Mouse (Mus musculus) heart, embryonic 10.5 days (tissue): ENCODE data around the gene Fbln1. TPM values are rescaled to one million over a fixed set of nuclear protein-coding genes. Genes with fewer than 3 reads are reported as not detected.

ENCODE experiments used
- DNase-seq: peaks from one replicate; pipeline ENCODE4 v3.0.0-alpha.2; 2017; ENCODE audit warnings: low spot score
- H3K27ac ChIP-seq: fragments of 300-500 bp; sonication (generic); 2 replicates; pipeline ENCODE4 v1.5.1; 2016; ENCODE audit warnings: mild to moderate bottlenecking
- H3K27me3 ChIP-seq: fragments of 300-500 bp; sonication (generic); 2 replicates; pipeline ENCODE4 v1.6.1; 2016; ENCODE audit warnings: mild to moderate bottlenecking; ENCODE audit not compliant: poor library complexity, insufficient read depth, severe bottlenecking
- H3K36me3 ChIP-seq: fragments of 300-500 bp; sonication (generic); 2 replicates; pipeline ENCODE4 v1.6.1; 2016; ENCODE audit warnings: mild to moderate bottlenecking, moderate library complexity
- H3K4me1 ChIP-seq: fragments of 300-500 bp; sonication (generic); 2 replicates; pipeline ENCODE4 v1.6.1; 2016; ENCODE audit warnings: mild to moderate bottlenecking
- H3K4me3 ChIP-seq: fragments of 300-500 bp; sonication (generic); 2 replicates; pipeline ENCODE4 v1.5.1; 2016; ENCODE audit warnings: mild to moderate bottlenecking, moderate library complexity
- H3K9me3 ChIP-seq: fragments of 300-500 bp; sonication (generic); 2 replicates; pipeline ENCODE4 v1.6.1; 2016; ENCODE audit warnings: mild to moderate bottlenecking, moderate library complexity
- WGBS: fragments of 180-500 bp; shearing (Covaris S2); methylation state at CpG from one replicate; pipeline ENCODE4 v1.1.7; 2016; 5-methylcytosine and 5-hydroxymethylcytosine counted together
- polyA plus RNA-seq: library from polyadenylated mRNA; unstranded; fragments of >200 nt; fragmentation: Nextera tagmentation; extraction: Ambion mirVana; gene quantifications from 2 replicates; pipeline ENCODE4 v1.2.1, GENCODE M21; 2016

The Fbln1 gene
- polyA plus RNA-seq, 1 experiment from 2014 or later = 146 TPM

- Histone ChIP-seq H3K27ac (no peak overlapping the region), H3K4me1 (peaks cover 39% of the 10 kb centered on the region), H3K4me3 (no peak overlapping the region), H3K9me3 (no peaks in the 10 kb centered on the region), H3K36me3 (peaks cover 50% of the 10 kb centered on the region), H3K27me3 (peaks cover 8% of the 10 kb centered on the region; the same call in 1 of the 2 replicates)
- WGBS = 86% methylated on average over 3 of the region's 3 CpGs
- no peak for DNase-seq
Measured at GRCm38 (mm10) chr15:85209341-85209740, 3.6 kb downstream of the Fbln1 start.

- Histone ChIP-seq H3K27ac (no peak overlapping the region), H3K9me3 (peaks cover 4% of the 10 kb centered on the region; the same call in 1 of the 2 replicates), H3K27me3 (no peaks in the 10 kb centered on the region), H3K36me3 (peaks cover 64% of the 10 kb centered on the region), H3K4me3 (no peak overlapping the region), H3K4me1 (peaks cover 39% of the 10 kb centered on the region)
- no peak for DNase-seq
- WGBS = 88% methylated on average over 12 of the region's 12 CpGs
Measured at GRCm38 (mm10) chr15:85210686-85211085, 4.9 kb downstream of the Fbln1 start.

DNA sequence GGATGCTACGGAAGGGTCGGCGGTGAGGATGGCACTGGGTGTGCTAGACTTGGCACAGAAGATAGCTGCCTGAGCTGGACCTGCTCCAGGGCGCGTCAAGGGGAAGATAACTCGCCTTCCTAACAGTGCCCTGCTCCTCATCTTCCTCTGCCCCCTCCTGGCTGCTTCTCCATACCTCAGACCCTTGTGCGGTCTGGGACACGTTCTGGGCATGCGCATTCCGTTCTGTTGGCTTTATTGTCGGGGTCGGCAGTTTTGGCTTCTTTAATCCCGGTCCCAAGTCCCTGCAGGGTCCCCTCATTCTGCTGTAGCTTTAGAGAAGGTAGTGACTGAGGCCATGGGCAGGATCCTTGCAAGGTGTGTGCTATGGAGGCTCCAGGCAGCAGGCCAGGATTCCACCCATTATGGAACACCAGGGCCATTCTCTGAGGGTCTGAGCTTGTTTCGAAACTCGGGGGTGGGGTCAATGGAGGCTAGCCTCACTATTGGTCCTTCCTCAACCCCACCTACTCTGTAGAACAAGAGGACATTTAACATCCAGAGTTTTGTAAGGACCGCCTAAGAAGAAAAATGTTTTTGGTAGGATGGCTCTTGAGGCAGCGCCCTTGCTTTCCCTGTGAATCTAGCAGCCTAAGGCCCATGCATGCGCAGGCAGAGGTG lies 5.5 kb downstream of the Fbln1 start:
- DNase-seq = no peak
- Histone ChIP-seq H3K4me3 (no peak overlapping the region), H3K4me1 (peaks cover 34% of the 10 kb centered on the region), H3K36me3 (peaks cover 69% of the 10 kb centered on the region), H3K27ac (no peak overlapping the region), H3K27me3 (no peaks in the 10 kb centered on the region), H3K9me3 (peaks cover 8% of the 10 kb centered on the region; the same call in 1 of the 2 replicates)
- 91% methylated on average over 18 of the region's 18 CpGs for WGBS

DNA sequence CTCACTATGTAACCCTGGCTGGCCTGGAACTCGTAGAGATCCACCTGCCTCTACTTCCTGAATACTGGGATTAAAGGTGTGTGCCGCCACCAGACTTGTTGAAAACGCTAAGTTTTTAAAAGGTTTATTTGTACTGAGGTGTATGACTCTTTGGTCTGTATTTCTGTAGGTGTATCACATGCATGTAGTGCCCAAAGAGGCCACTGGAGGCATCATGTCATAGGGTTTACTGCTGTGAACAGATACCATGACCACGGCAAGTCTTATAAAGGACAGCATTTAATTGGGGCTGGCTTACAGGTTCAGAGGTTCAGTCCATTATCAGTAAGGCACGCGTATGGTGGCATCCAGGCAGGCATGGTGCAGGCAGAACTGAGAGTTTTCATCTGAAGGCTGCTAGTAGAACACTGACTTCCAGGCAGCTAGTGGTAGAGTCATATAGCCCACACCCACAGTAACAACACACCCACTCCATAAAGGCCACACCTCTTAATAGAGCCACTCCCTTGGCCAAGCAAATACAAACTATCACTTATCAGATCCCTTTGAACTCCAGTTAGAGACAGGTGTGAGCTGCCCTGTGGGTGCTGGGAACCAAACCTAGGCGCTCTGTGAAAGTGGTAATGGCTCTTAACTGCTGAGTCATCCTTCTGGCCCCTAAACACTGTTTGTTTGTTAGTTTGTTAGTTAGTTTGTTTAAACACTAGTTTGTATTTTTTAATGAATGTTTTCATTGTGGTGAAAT lies 10.5 kb downstream of the Fbln1 start:
- Histone ChIP-seq H3K27ac (no peak overlapping the region), H3K9me3 (peaks cover 10% of the 10 kb centered on the region; the same call in 1 of the 2 replicates), H3K4me1 (peaks cover 33% of the 10 kb centered on the region), H3K36me3 (peaks cover 86% of the 10 kb centered on the region), H3K27me3 (no peaks in the 10 kb centered on the region), H3K4me3 (no peak overlapping the region)
- 91% methylated on average over 7 of the region's 7 CpGs for WGBS
- no peak for DNase-seq

GRCm38 (mm10) chr15:85218617-85219265 lies 13.0 kb downstream of the Fbln1 start:
- WGBS = 54% methylated on average over 5 of the region's 5 CpGs
- Histone ChIP-seq H3K9me3 (peaks cover 10% of the 10 kb centered on the region; the same call in 1 of the 2 replicates), H3K4me3 (no peak overlapping the region), H3K27me3 (no peaks in the 10 kb centered on the region), H3K4me1 (peaks cover 41% of the 10 kb centered on the region), H3K36me3 (peaks cover 88% of the 10 kb centered on the region), H3K27ac (0 out of 2 replicates have a peak overlapping the region, but pooled peaks have one; percentile 29)
- DNase-seq = no peak

DNA sequence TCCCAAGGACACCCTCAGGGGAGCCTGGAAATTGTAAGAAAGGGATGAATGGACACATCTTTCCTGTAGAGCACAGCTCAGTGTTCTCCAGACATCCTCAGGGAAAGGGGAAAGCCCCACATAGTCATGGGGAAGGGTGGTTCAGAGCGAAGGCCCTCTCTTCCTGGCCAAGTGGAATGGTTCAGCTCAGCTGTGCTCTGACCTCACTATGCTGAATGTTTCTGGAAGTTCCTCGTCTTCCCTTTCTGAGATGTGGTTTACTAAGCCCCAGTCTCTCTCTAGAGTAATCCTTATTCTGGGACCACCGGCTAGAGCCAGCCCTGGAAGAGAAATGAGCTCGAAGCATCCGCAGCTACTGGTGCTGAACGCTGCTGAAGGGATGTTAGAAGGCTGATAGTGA lies 14.6 kb downstream of the Fbln1 start:
- DNase-seq = no peak
- Histone ChIP-seq H3K27ac (no peak overlapping the region), H3K27me3 (no peaks in the 10 kb centered on the region), H3K4me3 (no peak overlapping the region), H3K4me1 (peaks cover 41% of the 10 kb centered on the region), H3K36me3 (peaks cover 88% of the 10 kb centered on the region), H3K9me3 (peaks cover 5% of the 10 kb centered on the region; the same call in 1 of the 2 replicates)
- WGBS = 90% methylated on average over 6 of the region's 6 CpGs

DNA sequence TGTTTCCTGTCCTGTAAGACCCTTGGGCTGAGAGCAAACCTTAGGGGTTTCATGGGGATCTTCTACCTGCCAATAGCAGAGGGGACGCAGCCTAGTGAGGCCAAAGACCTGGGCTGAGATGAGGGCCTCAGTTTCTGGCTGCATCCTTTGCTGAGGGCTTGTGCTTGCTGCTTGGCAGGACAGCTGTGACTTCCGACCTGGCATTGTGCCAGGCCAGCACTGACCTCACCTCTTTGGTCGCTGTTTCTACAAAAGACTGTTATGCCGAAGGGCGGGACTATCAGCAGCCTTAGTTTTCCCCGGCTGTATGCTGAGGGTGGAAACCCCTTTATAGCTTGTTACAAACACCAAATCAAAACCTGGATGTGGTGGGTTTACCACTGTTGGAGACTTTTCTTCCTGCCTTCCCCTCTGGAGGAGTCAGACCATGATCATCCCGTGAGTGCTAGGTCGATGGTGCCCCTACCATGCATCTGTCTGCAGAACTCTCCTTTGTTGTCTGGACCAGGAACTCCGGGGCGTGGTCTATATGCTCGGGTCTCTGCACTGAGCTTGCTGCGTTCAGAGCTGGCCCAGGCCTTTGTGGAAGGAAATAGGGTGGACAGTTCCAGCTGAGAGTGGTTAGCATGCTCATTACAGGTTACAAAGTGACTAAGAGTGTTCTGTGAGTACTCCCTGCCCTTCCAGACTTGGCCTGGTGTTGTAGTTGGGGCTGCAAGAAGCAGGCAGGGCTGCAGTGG lies 15.5 kb downstream of the Fbln1 start:
- peaks cover 88% of the 10 kb centered on the region for H3K36me3 ChIP-seq
- H3K27ac ChIP-seq = no peak overlapping the region
- H3K4me1 ChIP-seq = peaks cover 41% of the 10 kb centered on the region
- DNase-seq = no peak
- H3K4me3 ChIP-seq = no peak overlapping the region
- 75% methylated on average over 12 of the region's 12 CpGs for WGBS
- peaks cover 1% of the 10 kb centered on the region; the same call in 1 of the 2 replicates for H3K9me3 ChIP-seq
- no peaks in the 10 kb centered on the region for H3K27me3 ChIP-seq

DNA sequence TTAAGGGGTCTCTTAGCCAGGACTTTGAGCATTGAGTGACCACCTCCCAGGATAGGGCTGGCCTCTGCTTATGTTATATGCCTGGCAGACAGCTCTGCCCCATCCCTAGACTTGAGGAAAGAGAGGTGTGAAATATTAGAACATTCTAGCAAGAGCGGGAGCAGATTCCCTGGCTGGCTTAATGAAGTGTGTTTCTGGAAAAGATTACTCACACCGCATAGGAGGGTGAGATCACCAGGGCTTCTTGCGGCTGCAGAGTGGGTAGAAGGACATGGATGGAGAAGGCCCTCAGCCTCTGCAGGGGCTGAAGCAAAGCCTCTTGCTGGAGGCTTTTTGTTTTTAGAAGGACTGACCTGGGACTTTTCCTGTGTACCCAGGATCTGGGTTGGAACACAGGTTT lies 19.9 kb downstream of the Fbln1 start:
- H3K9me3 ChIP-seq = no peaks in the 10 kb centered on the region
- no peak overlapping the region for H3K4me3 ChIP-seq
- H3K36me3 ChIP-seq = peaks cover 94% of the 10 kb centered on the region
- peaks cover 31% of the 10 kb centered on the region for H3K4me1 ChIP-seq
- H3K27ac ChIP-seq = no peak overlapping the region
- DNase-seq = no peak
- H3K27me3 ChIP-seq = no peaks in the 10 kb centered on the region
- 92% methylated on average over 3 of the region's 3 CpGs for WGBS

GRCm38 (mm10) chr15:85226841-85227240 lies 21.1 kb downstream of the Fbln1 start:
- no peak for DNase-seq
- Histone ChIP-seq H3K36me3 (peaks cover 95% of the 10 kb centered on the region), H3K27me3 (no peaks in the 10 kb centered on the region), H3K9me3 (no peaks in the 10 kb centered on the region), H3K4me1 (peaks cover 27% of the 10 kb centered on the region), H3K27ac (no peak overlapping the region), H3K4me3 (no peak overlapping the region)
- WGBS = 77% methylated on average over 7 of the region's 7 CpGs

DNA sequence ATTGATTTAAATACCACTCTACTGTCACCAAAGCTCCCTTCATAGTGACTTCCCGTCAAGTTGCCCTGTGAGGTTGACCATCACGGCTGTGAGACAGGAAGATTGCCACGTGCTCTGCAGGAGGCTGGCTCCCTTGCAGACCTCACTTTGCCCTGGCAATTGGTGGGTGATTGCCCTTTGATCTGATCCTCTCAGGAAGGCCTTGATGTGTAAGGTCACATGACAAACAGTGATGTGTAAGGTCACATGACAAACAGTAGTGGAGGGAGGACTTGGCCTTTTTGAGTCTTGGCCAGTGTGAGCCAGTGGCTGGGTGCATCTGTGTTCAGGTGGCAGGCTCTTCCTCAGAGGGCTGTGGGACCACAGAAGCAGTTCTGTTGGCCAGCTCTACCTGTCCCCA lies 22.8 kb downstream of the Fbln1 start:
- 76% methylated on average over 3 of the region's 3 CpGs for WGBS
- Histone ChIP-seq H3K4me1 (peaks cover 31% of the 10 kb centered on the region), H3K36me3 (peaks cover 91% of the 10 kb centered on the region)

DNA sequence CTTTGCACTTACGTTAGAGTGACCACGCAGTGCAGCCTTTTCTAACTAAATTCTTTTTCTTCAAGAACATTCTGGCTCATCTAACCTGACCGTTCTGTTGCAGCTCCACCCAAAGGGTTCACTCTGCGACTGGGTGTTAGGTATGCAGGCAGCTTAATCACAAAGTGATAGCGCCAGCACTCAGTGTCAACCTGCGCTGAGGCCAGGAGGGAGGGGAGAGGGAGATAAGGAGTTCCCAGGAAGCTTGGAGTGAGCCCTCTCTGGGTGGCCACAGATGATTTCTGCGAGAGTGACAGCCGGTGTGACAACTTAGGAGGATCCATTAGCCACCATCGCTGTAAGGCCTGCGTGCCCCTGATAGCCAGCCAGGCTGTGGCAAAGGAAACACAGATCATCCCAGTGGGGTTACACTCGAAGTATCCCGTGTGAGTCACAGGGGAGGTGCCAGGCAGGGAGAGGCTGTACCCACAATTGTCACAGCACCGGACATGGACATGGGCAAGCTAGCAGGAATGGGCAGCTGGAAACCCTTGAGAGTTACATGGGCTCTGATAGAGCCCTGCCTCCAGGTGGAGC lies 24.3 kb downstream of the Fbln1 start:
- H3K4me3 ChIP-seq = no peak overlapping the region
- peaks cover 31% of the 10 kb centered on the region for H3K4me1 ChIP-seq
- H3K36me3 ChIP-seq = peaks cover 88% of the 10 kb centered on the region
- DNase-seq = no peak
- WGBS = 38% methylated on average over 13 of the region's 13 CpGs
- peak overlapping the region; percentile 69 for H3K27ac ChIP-seq
- H3K9me3 ChIP-seq = no peaks in the 10 kb centered on the region
- H3K27me3 ChIP-seq = no peaks in the 10 kb centered on the region

More for the DNA sequence above, 22.8 kb downstream of the Fbln1 start:
- H3K27me3 ChIP-seq = no peaks in the 10 kb centered on the region
- H3K27ac ChIP-seq = no peak overlapping the region
- no peaks in the 10 kb centered on the region for H3K9me3 ChIP-seq
- no peak for DNase-seq
- no peak overlapping the region for H3K4me3 ChIP-seq

- peaks cover 90% of the 10 kb centered on the region for H3K36me3 ChIP-seq
- H3K4me1 ChIP-seq = peaks cover 31% of the 10 kb centered on the region
- H3K27ac ChIP-seq = peak overlapping the region; percentile 69
- WGBS = 86% methylated on average over 14 of the region's 14 CpGs
- no peak overlapping the region for H3K4me3 ChIP-seq
- H3K27me3 ChIP-seq = no peaks in the 10 kb centered on the region
- H3K9me3 ChIP-seq = no peaks in the 10 kb centered on the region
- no peak for DNase-seq
Measured at GRCm38 (mm10) chr15:85230613-85231012, 24.9 kb downstream of the Fbln1 start.
